Mouse (Mus musculus) gonadal fat pad, adult 2 months (tissue): Measurements from ENCODE around the gene Ppip5k1. TPM values are rescaled to one million over a fixed set of nuclear protein-coding genes. Genes with fewer than 3 reads are reported as not detected.

Source experiments
- DNase-seq: peaks from one replicate; pipeline ENCODE4 v3.0.0-alpha.2; 2012; ENCODE audit warnings: low read depth
- polyA plus RNA-seq: library from polyadenylated mRNA; depleted of rRNA; stranded (reverse); fragments of >200 nt; gene quantifications from 2 replicates; pipeline ENCODE4 v1.2.3, GENCODE M21; 2012

Ppip5k1 gene
- polyA plus RNA-seq, 1 experiment = 52.8 TPM

DNA sequence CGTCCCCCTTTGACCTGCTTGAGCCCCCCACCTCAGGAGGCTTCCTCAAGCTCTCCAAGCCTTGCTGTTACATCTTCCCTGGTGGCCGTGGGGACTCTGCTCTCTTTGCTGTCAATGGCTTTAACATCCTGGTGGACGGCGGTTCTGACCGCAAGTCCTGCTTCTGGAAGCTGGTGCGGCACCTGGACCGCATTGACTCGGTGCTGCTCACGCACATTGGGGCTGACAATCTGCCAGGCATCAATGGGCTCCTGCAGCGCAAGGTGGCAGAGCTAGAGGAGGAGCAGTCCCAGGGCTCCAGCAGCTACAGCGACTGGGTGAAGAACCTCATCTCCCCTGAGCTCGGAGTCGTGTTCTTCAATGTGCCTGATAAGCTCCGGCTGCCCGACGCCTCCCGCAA lies 55.7 kb downstream of the Ppip5k1 start:
- no peak for DNase-seq

DNA sequence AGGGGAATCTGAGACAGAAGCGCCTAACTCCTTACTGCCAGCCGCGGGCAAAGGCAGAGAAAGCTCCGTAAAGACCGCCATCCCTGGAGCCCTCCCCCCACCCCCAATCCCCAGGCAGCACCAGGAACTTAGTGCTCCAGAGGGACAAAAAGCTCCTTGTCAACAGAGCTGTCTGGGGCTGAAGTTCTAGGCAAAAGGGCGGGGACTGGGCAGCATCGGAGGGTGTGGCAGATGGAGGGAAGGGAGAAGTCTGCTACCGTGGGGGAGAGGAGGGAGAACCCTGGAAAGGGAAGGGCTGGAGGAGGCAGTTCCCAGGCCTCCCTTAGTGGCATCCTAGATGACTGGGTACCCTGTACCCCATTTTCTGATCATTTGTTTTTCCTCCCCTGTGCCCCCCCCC lies 57.1 kb downstream of the Ppip5k1 start:
- no peak for DNase-seq

DNA sequence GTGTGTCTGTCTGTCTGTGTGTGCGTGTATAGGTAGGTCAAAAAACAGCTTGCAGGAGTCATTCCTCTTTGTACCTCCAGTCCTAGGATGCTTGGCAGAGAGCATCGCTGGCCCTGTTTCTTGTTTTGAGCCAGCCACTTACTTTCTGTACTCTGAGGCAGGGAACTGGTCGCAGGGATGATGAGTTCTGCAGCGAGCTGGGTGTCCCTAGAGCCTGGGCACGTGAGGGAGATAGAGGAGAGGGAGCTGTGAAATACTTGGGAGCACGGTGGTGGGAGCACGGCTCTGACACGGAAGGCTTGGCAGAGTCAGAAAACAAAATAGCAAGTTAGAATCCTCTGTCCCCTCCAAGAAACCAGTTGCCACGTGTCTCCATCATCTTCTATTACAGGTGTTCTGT lies 57.5 kb downstream of the Ppip5k1 start:
- no peak for DNase-seq

DNA sequence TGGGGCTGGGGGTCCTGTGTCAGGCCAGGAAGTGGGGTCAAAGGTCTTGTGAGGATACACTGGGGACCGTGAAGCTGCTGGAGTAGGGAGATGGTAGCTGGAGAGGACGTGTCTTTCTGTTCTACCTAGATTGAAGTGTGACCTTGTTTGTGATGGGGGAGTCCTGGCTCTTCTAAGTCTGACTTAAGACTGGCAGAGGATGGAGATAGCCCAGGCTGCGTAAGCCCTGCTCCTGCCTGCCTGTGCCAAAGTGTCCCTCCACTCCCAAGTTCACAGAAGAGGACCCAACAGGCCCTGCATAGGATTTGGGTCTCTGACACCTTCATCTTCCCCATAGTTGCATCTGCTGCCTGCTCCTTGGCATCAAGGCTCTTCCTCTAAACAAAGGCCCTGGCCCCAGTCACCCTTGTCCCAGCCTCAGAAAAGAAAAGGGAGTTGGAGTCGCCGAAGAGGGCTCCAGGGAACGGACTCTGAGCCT lies 58.4 kb downstream of the Ppip5k1 start:
- no peak for DNase-seq

DNA sequence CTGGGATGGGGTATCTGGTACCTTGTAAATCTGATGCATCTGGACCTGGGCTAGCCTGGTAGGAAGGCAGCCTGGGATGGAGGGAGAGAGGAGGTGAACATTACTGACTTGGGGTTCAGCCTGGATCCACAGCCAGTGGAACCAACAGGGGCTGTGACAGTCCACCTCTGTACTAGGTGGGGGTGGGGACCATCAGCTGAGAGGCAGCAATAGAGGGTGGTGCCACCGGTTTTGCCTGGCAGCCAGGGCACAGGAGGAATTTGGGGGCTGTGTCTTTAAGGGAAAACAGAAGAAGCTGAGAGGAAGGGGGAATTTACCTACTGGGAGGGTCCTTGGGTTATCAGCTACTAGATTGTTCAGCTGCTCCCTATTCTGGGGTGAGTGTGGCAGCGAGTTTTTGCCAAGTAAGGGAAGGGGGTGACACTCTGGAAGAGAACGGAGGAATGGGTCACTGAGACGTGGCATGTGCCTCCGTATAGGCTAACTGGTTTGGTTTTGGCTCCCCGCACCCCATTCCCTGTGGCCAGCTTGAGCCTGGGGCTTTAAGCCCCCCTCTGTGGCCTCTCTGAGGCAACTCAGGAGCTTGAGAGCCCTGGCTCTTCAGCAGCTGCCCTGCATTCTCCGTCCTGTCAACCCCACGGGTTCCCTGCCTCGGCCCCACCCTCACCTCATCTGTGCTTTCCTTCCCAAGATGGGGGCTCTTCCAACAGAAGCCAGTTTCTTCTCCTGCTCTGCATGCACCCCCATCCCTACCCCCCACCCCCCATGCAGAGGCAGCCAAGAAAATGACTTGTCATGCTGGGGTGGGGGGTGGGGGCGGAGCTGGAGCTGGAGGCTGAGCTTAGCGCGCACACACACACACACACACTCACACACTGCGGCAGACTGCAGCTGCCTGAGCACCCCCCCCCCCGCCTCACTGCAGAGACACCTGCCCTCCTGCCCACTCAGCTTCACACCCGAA lies 59.3 kb downstream of the Ppip5k1 start:
- DNase-seq = no peak

DNA sequence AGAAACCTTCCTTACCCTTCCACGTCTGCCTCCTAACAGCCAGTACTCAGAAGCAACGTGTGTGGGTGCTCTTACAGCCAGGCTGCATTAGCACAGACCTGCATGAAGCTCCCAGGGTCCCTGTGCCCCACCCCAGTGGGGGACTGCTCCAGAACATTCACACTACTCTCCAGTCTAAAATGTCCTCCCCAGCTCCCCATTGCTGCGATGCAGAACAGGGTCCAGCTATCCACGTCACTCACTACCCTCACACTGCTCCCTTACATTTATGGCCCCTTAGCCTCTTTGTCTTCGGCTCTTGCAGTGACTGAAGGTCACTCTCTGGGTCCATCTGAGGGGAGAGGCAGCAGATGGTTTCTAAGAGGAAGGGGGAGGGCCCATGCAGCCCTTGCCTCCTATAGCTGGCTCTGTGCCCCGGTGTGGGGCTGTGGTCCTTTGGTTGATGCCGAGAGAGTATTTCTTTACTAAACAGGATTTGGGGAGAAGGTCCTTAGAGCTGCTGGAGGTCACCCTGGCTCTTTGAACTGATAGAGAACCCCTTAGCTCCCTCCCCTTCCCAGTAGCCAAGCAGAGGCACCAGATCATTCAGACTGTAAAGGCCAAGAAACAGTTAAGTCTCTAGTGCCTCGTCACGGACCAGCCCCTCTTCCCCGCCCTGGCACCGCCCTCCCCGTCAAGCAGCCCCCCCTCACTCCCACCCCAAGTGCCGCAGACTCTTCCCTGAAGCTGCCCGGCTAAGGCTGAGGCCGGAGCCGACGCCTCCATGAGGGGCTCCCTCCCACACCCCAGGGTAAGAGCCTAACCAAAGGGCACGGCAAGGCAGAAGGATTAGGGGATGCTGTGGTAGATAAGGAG lies 60.2 kb downstream of the Ppip5k1 start:
- DNase-seq = no peak

DNA sequence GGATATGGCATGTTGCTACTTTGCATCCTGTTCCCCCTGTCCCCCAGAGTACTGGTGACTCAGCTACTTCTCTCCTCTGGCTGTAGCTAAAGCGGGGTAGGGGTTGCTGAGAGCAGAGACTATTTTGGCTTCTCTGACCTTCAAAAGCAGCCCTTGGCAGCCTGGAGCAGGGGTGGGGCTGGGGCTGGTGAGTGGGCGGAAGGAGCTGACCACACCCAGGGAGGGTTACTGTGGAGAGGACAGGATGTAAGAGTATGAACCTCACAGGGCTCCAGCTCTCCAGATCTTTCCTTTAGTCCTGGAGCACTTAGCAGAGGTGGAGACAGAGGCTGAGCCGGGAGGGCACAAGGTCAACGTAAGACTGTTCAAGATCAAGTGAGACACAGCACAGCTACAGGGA lies 61.0 kb downstream of the Ppip5k1 start:
- DNase-seq = no peak

DNA sequence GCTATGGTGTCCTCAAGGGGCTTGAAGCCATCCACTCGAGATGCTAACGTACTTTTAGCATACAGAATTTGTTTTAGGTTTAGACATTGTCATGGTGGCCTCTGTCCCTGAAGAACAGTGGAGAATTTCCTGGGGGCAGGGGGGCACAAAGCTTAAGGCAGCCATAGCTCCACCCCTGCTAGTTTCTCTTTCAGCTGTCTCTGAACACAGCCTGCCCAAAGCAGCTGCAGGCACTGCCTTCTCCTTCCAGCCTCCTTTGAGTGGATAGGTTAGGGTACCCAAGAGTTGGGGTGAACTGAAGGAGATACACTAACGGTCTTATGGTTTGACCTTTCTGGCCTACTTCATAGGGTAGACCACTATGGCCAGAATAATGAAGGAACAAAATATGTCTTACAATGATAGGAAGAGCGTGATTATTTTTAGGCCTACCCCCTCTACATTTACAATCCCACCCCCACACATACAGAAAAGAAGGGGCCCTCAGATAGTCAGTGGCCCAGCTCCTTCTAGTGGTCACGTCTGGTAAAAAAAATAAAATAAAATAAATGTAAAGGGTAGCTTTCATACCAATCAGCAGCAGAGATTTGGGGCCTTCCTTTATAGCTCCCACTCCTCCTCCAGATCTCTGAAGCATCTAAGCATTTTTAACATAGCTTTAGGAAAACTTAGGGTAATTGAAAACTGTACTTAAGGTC lies 62.7 kb downstream of the Ppip5k1 start:
- no peak for DNase-seq

DNA sequence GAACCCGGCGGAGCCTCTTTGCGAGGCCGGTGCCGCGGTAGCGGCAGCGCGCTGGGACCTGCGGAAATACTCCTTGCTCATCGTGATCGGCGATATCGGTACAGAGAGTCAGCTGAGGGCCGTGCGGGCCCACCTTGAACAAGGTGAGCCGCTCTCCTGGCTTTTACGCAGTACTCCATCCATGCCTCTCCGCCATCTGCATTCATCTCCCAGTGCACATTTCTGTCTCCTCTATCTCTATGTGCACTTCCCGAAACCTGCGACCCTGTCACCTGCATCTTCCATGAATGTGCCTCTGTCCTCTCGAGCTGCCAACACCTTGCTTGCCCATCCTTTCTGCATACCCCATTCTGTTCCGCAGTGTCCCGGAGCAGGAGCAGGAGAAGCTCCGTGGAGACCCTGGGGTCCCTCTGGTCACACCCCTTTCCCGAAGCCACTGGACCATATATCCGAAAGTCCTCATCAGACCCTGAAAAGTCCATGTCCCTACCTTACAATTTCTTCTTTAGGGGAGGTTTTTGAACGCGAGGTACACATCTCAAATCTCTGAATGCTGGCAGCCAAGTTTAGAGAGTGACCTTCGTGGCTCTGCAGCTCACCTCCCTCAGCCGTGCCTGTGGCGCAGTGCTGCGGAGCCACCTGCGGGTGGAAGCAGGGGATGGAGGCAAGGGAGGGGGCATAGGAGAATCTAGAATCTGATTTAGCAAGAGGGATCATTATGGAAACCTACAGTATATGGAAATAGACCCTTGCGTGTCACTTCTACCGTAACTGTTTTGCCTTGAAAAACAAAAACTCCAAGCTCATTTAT lies 65.3 kb downstream of the Ppip5k1 start:
- DNase-seq = no peak

DNA sequence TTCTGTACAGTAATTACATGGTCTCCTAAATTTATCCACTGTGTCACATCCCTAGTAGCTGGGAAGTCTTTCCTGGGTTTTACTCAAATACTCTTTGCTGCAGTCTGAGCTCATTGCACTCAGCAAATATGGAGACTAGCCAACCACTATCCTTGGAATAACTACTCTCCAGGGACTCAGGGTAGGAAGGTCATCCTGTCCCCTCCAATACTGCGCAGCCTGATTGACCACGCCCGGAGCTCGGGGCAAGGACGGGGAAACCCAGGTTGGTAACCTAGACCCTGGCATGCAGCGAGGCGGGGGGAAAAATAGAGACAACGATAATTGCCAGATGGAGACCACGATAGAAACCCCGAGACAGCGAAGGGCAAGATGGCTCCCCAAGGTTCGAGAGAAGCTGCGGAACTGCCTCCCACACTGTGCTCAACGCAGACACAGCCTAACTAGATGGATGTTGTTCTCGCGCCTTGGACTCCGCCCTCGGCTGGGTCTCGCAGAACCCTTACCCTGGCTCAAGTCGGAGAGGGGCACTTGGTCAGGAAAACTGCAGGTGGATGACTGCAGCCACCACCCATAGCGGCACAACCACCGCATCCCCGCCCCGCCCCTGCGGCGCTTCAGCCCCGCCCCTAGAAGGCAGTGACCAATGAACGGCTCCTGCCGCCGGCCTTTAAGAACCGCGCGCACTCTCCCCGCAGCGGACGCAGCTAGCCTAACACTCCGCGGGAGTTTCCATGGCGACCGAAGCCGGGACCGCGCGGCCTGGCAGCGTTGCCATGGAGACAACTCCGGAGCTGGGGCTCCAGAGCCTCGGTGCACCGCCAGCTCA lies 66.1 kb downstream of the Ppip5k1 start, which contains the start of gene Map1a:
Gene Map1a, plus strand, starts transcription at position 700 of the 829 bp plus-strand sequence.
- peak; percentile 4 for DNase-seq

DNA sequence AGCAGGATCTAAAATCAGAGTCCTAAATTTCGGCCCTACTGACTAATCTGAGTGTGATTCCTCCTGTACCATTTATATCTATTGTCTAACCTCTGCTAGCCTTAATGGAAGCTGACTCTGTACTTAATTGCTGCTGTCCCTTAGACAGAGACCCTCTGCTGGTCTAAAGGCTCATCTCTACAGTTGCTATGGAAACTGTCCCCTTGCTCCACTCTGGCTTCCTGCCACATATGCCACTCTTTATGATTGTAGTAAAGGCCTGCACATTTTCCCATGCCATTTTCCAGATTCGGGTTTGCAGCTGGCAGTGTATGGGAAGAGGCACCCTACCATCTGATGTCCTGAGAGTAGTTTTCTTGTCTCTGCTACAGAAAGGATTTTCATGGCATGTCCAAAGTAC lies 67.3 kb downstream of the Ppip5k1 start:
- DNase-seq = no peak

DNA sequence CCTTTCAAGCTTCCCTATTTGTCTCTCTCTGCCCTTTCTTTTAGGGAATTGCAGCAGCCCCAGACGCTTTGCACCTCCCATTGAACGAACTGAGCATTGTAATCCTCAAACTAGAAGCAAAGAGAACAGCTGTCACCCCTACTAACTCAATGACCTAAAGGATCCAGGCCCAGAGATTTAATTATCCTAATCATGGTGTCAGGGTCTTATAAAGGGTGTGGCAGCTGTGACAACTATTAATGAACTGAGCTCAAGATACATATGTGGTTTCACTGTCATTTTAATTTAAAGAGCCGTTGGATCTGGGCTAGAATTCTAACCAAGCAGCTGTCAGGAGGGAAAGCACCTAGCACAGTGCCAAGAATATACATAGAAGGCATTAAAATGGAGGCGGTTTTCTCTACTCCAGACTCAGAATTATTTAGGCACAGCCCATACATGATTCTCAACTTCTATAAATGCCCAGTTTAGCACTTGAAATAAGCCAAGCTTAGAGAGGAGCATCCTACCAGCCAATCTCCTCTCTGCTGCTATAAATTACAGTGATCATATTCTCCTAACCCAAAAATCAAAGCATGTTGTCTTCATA lies 83.2 kb downstream of the Ppip5k1 start:
- DNase-seq = no peak

DNA sequence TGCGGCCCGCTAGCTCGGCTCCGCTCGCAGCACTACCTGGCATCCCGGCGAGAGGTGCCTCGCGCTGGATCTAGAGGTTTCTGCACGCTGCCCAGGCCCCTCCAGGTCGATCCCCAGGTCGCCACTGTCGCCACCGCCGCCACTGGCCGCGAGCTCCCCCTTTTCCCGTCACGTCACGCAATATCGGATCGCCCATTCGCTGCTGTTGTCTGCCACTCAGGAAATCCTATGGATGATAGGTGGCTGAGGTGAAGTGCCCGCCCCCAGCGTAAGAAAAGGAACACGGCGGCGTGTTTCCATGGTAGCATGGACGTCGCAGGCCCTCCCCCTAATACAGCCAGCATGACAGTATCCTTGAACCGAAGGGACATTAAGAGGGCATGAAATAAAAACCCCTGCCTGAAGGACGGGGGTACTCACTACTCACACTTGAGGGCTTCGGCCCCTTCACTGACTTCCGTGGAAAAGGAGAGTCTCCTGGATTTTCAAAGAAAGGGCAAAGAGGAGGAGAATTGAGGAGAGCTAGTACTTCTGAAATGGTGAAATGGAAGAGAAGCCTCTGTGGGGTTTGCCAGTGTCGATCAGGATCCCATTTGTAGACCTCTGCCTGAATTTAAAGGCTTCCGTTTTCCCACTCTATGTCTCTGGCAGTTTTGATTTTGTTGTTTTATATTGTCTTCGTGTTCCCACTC lies 83.8 kb downstream of the Ppip5k1 start, which contains the start of gene Trp53bp1:
Gene Trp53bp1, minus strand, starts transcription at position 172 of the 692 bp plus-strand sequence.
- peak; percentile 62 for DNase-seq

DNA sequence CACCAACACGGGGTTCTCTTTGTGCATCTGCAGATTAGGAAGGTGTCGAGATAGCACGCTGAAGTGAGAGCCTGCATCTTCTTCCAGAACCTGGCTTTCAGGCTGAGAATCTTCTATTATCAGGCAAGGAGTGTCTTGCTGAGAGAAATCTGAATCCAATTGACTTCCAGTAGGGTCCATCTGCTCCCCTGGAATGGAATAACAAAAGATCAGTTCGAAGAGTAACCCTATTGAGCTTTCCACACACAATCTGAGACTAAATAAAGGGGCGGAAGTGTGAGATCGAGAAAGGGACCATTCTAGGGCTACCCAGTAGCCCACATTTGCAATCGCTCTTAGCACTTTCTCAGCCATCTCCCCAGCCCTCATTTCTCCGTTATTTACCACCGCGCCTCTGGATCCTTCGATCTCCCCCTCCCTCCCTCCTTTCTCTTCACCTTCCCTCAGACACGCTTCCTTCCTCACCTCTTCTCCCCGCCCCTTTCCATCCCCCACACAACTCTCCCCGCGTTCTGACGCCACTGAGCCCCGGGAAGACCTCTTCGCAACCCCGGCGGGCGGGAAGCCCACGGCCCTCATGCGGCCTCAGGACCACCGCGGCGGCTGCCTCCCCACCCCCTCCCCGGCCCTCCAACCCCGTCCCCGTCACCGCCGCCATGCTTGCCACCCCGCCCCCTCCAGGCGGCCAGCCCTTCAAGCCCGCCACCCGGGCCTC lies 84.5 kb downstream of the Ppip5k1 start:
- DNase-seq = no peak

DNA sequence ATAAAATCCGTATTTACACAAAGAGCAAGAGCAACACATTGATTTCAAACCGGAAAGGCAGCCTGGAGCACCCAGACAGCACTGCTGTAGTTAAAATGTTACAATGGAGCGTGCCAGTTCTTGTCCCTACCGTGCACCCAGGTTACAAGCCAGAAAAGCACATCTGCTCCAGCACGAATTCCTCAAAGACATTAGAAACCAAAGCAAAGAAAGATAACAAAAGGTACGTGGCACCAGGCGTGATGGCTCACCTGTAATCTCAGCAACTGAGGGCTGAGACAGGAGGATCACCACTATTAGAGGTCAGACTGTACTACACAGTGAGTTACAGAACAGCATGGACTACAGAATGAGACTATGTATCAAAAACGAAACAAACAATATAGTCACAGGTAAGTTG lies 86.8 kb downstream of the Ppip5k1 start:
- DNase-seq = no peak
